Mouse (Mus musculus) adipose tissue, adult 10 weeks (tissue): ENCODE measurements around the gene Tyms. TPM values are rescaled to one million over a fixed set of nuclear protein-coding genes. Genes with fewer than 3 reads are reported as not detected.

ENCODE experiments used
- polyA plus RNA-seq: library from polyadenylated mRNA; stranded (reverse); fragments of 350-450 nt; fragmentation: Illumina TruSeq; extraction: RNeasy Lipid Tissue Mini Kit (QIAGEN cat#74804); gene quantifications from one replicate; pipeline ENCODE4 v1.2.3, GENCODE M21; 2014; ENCODE audit warnings: low read depth, low replicate concordance

Tyms gene
- 11.4 TPM for polyA plus RNA-seq

DNA sequence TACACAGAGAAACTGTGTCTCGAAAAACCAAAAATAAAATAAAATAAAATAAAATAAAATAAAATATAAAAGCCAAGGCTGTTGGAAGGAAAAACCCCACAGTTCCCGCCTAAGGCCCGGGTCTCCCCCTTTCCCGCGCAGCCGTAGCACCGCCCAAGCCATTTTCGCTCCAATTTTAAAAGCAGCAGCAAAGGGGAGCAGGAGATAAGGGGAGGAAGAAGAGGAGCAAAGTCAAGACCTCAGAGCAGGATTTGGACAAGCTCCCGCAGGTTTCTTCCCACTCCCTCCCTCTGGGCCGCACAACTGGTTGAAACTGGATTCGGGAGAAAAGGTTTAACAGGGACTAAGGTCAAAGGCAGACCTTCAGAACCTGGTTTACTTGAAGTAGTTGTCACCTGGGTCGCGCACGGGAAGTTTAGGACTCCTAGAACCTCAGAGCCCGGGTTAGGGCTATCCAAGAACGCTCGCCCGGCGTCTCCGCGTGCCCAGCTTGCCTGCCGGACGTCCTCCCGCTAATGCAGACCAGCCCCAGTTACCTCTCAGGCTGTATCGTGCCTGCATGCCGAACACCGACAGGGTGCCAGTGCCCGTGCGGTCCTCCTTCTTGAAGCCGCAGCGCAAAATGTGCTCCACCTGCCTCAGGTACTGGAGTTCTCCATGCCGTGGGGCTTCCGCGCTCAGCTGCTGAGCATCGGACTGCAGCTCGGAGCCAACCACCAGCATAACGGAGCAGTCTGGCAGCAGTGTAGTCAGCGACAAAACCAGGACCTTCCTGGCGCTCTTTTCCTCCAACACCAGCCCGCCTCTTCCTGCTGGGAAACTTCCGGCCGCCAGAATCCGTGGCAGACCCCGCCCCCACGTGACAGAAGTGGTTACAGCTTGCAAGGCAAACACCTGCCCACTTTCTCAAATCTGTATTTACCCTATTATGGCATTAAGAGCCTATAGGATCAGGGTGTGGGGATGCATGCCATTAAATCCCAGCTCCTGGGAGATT, at the start of gene Tyms:
Gene Tyms (minus strand): TSS at position 793 of the 997 bp plus-strand sequence.

GRCm38 (mm10) chr5:30105668-30106300, 32.4 kb upstream of the Tyms start, which contains the start of gene 3110082J24Rik:
TSS of gene 3110082J24Rik (minus strand) at chr5:30106086.

DNA sequence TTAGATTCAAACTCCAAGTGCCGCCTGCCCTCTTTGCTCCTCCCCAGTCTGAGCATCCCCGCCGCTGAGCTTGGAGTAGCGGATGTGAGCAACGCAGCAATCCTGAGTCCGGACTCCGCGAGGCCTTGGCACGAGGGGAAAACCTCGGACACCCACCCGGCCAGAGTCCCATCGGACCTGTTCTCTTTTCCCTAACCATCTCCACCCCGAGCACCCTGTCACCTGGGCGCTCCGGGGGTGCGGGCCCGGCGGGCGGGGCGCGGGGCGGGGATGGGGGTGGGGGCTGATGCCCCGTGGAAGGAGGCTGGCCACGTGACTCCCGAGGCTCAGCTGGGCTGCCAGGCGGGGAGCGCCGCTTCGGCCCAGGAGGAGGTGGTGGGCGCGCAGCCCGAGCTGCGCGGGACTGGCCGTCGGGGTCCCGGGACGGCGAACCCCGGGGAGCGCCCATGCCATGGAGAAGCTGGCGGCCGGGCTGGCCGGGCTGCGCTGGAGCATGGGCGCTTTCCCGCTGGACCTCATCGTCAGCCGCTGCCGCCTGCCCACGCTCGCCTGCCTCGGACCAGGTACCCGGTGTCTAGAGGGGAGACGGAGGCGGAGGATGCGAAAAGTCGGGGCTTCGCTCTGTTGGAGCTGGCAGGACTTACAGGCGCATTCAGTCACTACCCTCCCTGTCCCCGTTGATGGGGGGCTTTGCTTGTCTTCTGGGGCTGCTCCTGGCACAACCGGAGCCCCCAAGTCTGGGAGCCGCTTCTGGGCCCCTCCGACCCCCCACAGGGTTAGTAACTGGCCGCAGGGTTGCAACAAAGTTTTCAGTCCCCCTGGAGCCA, 31.6 kb upstream of the Tyms start, which contains the start of gene Garem2:
Gene Garem2 (plus strand): TSS at position 321 of the 827 bp plus-strand sequence.

DNA sequence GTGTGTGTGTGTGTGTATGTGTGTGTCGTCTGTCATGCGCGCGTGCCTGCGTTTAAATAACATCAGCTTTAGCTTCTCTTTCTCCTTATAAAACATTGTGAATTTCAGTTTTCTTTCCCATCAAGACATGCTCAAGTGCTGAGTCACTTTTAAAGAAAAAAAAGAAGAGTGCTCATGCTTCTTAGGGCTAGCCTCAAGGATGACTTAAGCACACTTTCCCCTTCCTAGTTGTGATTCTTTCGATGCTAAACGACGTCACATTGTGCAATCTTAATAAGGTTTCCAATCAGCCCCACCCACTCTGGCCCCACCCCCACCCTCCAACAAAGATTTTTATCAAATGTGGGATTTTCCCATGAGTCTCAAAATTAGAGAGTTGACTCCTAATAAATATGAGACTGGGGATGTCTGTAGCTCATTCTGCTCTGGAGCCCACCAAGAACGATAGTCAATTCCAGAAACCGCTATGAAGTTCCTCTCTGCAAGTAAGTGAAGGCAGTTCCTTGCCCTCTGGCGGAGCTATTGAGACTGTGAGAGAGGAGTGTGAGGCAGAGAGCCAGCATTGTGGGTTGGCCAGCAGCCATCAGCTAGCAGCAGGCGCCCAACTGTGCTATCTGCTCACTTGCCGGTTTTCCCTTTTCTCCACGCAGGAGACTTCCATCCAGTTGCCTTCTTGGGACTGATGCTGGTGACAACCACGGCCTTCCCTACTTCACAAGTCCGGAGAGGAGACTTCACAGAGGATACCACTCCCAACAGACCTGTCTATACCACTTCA, 60.5 kb downstream of the Tyms start, which contains the start of gene Il6:
Gene Il6 (plus strand): TSS at position 389 of the 778 bp plus-strand sequence.

Other genes starting within 250 kb of the Tyms start
- 0.29 TPM for gene Il6, start 60.5 kb downstream of the Tyms start, polyA plus RNA-seq
- 0.10 TPM for gene Garem2, start 31.5 kb upstream of the Tyms start, polyA plus RNA-seq
- not detected for gene 3110082J24Rik, start 32.5 kb upstream of the Tyms start, polyA plus RNA-seq
- gene Hadha, start 81.5 kb upstream of the Tyms start, polyA plus RNA-seq = 108 TPM
- gene Hadhb, start 81.6 kb upstream of the Tyms start, polyA plus RNA-seq = 137 TPM
- gene Adgrf3, start 132.1 kb upstream of the Tyms start, polyA plus RNA-seq = 0.71 TPM
- gene Selenoi, start 159.0 kb upstream of the Tyms start, polyA plus RNA-seq = 13.3 TPM
- 3.7 TPM for gene Drc1, start 207.8 kb upstream of the Tyms start, polyA plus RNA-seq